Mouse (Mus musculus): ENCODE measurements around the gene Kirrel3. TPM values are rescaled to one million over a fixed set of nuclear protein-coding genes. Genes with fewer than 3 reads are reported as not detected.

Kirrel3 gene
- total and polyA plus RNA-seq, 2 experiments from 2014 or later, result 0.29 to 0.42 TPM

DNA sequence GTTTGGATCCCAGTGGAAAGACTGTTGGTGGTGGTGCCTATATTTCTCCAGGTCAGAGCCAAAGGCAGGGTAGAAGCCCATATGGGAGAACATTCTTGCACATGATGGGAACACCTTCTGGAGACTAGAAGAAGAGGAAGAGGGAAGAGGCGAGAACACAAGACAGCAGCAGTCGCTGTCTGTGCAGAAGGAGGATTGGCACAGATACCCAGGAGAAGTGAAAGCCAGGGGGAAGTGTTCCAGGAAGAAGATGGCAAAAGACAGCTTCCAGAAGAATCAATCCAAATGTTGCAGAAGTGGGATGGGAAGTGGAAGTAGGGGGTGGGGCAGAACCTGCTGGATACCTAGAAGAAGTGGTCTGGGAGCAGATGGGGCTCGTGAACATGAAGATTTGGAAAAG is 255.1 kb downstream of the Kirrel3 start:
- TF ChIP-seq EP300 (IDR thresholded peaks at IDR 0.05; ENCODE audit: low read depth) (no peak), CTCF (IDR thresholded peaks at IDR 0.05; ENCODE audit: low read depth) (no peak)
- no peak for DNase-seq (ENCODE audit: low spot score)
- 78% methylated on average over 3 of the region's 3 CpGs for WGBS

DNA sequence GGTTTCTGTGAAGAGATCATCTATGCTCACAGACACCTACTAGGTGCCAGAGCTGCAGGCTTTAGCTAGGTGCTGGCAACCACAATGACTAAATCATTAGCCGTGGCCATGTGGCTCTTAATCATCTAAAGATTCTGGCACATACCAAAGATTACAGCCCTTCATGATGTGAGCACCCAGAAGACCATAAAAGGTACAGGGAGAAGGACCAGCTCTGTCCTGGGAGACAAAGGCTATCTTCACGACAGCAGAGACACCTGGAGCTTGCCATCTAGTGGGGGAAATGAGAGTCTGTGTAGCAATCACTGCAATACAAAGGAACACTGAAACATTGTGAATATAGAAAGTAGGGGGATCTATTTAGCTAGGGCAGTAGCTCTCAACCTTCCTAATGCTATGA is 262.3 kb downstream of the Kirrel3 start:
- Histone ChIP-seq H3K27me3 (ENCODE audit: control insufficient read depth, insufficient read depth, low read length) (no peaks in the 10 kb centered on the region), H3K4me1 (ENCODE audit: control insufficient read depth, insufficient read depth) (peaks cover 15% of the 10 kb centered on the region), H3K9ac (replicated peaks; ENCODE audit: low read depth, low read length) (no peak overlapping the region), H3K27ac (ENCODE audit: low read depth) (no peak overlapping the region), H3K9me3 (replicated peaks; ENCODE audit: control insufficient read depth, low read length) (no peaks in the 10 kb centered on the region), H3K4me3 (ENCODE audit: low read depth, low read length) (no peak overlapping the region), H3K36me3 (replicated peaks; ENCODE audit: control insufficient read depth, insufficient read depth, low read length) (no peaks in the 10 kb centered on the region), H3K4me2 (ENCODE audit: low read depth, low read length) (no peak overlapping the region)
- ATAC-seq (ENCODE audit: insufficient read depth, low read depth) (no peak), DNase-seq (ENCODE audit: low spot score) (peak; percentile 9)
- peak; percentile 57 for TF ChIP-seq CTCF (IDR thresholded peaks at IDR 0.05; ENCODE audit: low read depth)
- no peak for TF ChIP-seq EP300 (IDR thresholded peaks at IDR 0.05; ENCODE audit: low read depth)
- WGBS, result 12% methylated on average over 2 of the region's 2 CpGs

More for the DNA sequence above, 255.1 kb downstream of the Kirrel3 start:
- ATAC-seq (ENCODE audit: insufficient read depth, low read depth), result no peak
- no peaks in the 10 kb centered on the region for H3K4me1 ChIP-seq (ENCODE audit: control insufficient read depth, insufficient read depth)
- H3K9ac ChIP-seq (replicated peaks; ENCODE audit: low read depth, low read length), result no peak overlapping the region
- H3K36me3 ChIP-seq (replicated peaks; ENCODE audit: control insufficient read depth, insufficient read depth, low read length), result no peaks in the 10 kb centered on the region
- no peaks in the 10 kb centered on the region for H3K9me3 ChIP-seq (replicated peaks; ENCODE audit: control insufficient read depth, low read length)
- H3K4me2 ChIP-seq (ENCODE audit: low read depth, low read length), result no peak overlapping the region
- no peaks in the 10 kb centered on the region for H3K27me3 ChIP-seq (ENCODE audit: control insufficient read depth, insufficient read depth, low read length)
- no peak overlapping the region for H3K27ac ChIP-seq (ENCODE audit: low read depth)
- H3K4me3 ChIP-seq (ENCODE audit: low read depth, low read length), result no peak overlapping the region

DNA sequence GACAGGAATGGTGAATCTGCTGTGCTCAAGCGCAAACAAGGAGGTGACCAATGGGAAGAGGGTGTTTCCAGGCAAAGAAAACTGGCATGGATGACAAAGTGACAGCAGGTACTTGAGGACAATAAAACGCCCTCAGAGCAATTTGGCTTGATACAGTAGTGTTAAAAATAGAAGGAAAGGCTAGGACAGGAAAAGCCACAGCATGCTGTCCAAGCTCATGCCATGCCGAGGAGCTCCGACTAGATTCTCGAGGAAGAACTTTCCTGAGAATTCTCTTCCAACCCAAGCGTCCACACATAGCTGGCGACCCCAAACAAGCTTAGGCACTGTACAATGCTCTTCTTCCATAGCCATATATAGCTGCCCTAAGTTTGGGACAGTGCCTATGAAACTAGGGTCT is 263.5 kb downstream of the Kirrel3 start:
- 29% methylated on average over 7 of the region's 7 CpGs for WGBS
- H3K9ac ChIP-seq (replicated peaks; ENCODE audit: low read depth, low read length), result no peak overlapping the region
- no peaks in the 10 kb centered on the region for H3K36me3 ChIP-seq (replicated peaks; ENCODE audit: control insufficient read depth, insufficient read depth, low read length)
- DNase-seq (ENCODE audit: low spot score), result peak; percentile 62
- H3K4me1 ChIP-seq (ENCODE audit: control insufficient read depth, insufficient read depth), result peaks cover 15% of the 10 kb centered on the region
- peak; percentile 76 for ATAC-seq (ENCODE audit: insufficient read depth, low read depth)
- H3K4me3 ChIP-seq (ENCODE audit: low read depth, low read length), result no peak overlapping the region
- peak overlapping the region; percentile 49 for H3K27ac ChIP-seq (ENCODE audit: low read depth)
- TF ChIP-seq EP300 (IDR thresholded peaks at IDR 0.05; ENCODE audit: low read depth) (no peak), CTCF (IDR thresholded peaks at IDR 0.05; ENCODE audit: low read depth) (no peak)
- H3K9me3 ChIP-seq (replicated peaks; ENCODE audit: control insufficient read depth, low read length), result no peaks in the 10 kb centered on the region
- no peak overlapping the region for H3K4me2 ChIP-seq (ENCODE audit: low read depth, low read length)
- H3K27me3 ChIP-seq (ENCODE audit: control insufficient read depth, insufficient read depth, low read length), result no peaks in the 10 kb centered on the region

DNA sequence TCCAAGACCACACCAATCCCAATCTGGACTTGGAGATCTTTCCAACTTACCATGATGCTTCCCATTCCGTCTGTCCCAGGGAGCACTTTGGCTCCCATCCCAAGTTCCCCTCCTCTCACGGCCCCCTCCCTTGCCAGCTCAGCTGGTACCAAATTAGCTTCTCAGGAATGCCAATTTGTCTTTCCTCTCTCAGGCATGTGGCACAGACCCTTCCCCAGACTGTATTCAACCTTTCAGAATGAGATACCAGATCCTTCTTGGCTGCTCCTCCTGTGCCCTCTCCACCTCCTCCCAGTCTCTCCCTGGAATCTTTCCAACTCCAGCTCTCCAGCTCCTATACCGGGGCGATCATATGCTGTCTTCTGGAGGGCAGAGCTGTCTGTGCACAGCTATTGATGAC is 264.2 kb downstream of the Kirrel3 start:
- Histone ChIP-seq H3K36me3 (replicated peaks; ENCODE audit: control insufficient read depth, insufficient read depth, low read length) (no peaks in the 10 kb centered on the region), H3K4me2 (ENCODE audit: low read depth, low read length) (no peak overlapping the region), H3K27me3 (ENCODE audit: control insufficient read depth, insufficient read depth, low read length) (no peaks in the 10 kb centered on the region), H3K4me1 (ENCODE audit: control insufficient read depth, insufficient read depth) (peaks cover 15% of the 10 kb centered on the region), H3K9ac (replicated peaks; ENCODE audit: low read depth, low read length) (no peak overlapping the region), H3K4me3 (ENCODE audit: low read depth, low read length) (no peak overlapping the region), H3K27ac (ENCODE audit: low read depth) (peak overlapping the region; percentile 49; the same call in 1 of the 2 replicates), H3K9me3 (replicated peaks; ENCODE audit: control insufficient read depth, low read length) (no peaks in the 10 kb centered on the region)
- TF ChIP-seq CTCF (IDR thresholded peaks at IDR 0.05; ENCODE audit: low read depth), result no peak
- no peak for TF ChIP-seq EP300 (IDR thresholded peaks at IDR 0.05; ENCODE audit: low read depth)
- DNase-seq (ENCODE audit: low spot score) (peak; percentile 10), ATAC-seq (ENCODE audit: insufficient read depth, low read depth) (no peak)
- 29% methylated on average over 4 of the region's 4 CpGs for WGBS

DNA sequence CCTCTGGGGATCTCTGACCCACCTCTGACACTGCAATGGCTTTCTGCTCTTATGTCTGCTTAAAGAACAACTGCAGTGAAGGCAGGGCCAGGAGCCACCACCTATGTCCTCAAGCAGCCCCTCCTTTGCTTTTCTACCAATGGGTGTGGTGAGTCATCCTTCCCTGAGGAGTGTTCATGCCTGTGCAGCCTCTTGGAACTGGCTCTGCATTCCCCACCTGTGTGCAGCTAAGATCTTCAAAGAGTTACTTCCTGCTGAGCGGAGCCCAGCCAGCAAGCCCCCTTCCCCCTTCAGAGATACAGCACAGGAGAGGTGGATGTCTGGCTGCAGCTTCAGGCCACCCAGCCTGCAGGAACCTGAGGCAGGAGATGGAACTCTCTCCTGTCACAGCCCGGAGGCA is 265.2 kb downstream of the Kirrel3 start:
- TF ChIP-seq CTCF (IDR thresholded peaks at IDR 0.05; ENCODE audit: low read depth) (no peak), EP300 (IDR thresholded peaks at IDR 0.05; ENCODE audit: low read depth) (no peak)
- no peak for DNase-seq (ENCODE audit: low spot score)
- Histone ChIP-seq H3K36me3 (replicated peaks; ENCODE audit: control insufficient read depth, insufficient read depth, low read length) (no peaks in the 10 kb centered on the region), H3K4me3 (ENCODE audit: low read depth, low read length) (no peak overlapping the region), H3K4me1 (ENCODE audit: control insufficient read depth, insufficient read depth) (peaks cover 15% of the 10 kb centered on the region), H3K27me3 (ENCODE audit: control insufficient read depth, insufficient read depth, low read length) (no peaks in the 10 kb centered on the region), H3K9ac (replicated peaks; ENCODE audit: low read depth, low read length) (no peak overlapping the region), H3K4me2 (ENCODE audit: low read depth, low read length) (no peak overlapping the region), H3K9me3 (replicated peaks; ENCODE audit: control insufficient read depth, low read length) (no peaks in the 10 kb centered on the region), H3K27ac (ENCODE audit: low read depth) (no peak overlapping the region)
- ATAC-seq (ENCODE audit: insufficient read depth, low read depth), result no peak
- 44% methylated on average over 2 of the region's 2 CpGs for WGBS

DNA sequence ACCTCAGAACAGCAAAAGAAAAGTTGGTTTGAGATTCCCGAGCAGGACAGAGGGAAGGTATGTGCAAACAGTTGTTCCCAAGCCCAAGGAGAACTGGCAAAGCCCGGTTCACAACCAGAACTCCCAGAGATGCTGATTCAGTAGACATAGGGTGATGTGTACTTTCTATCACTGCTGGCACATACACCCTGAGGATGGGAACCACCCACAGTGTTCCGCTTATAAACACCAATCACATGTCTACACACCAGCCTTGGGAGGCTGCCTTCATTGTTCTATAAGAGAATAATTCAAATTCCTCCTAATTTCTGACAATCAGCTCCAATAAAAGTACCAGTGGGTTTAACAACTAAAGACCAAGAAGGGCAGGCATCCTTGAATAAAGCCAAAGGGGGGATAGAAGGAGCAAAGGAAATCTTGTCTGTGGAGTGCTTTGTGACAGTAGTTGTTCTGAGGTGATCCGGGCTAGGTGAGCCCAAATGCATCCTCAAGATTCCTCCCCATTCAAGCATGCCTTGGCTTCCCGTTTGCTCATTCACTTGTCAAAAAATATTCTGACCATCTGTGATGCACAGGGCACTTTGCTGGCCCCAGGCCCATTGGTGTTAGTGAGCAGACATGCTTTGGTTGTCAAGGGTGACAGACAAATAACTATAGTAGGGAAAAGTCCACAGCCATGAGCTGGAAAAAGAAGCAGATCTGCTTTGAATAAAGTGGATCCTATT is 266.5 kb downstream of the Kirrel3 start:
- Histone ChIP-seq H3K36me3 (replicated peaks; ENCODE audit: control insufficient read depth, insufficient read depth, low read length) (no peaks in the 10 kb centered on the region), H3K27me3 (ENCODE audit: control insufficient read depth, insufficient read depth, low read length) (no peaks in the 10 kb centered on the region), H3K9me3 (replicated peaks; ENCODE audit: control insufficient read depth, low read length) (no peaks in the 10 kb centered on the region), H3K4me1 (ENCODE audit: control insufficient read depth, insufficient read depth) (peaks cover 15% of the 10 kb centered on the region), H3K27ac (ENCODE audit: low read depth) (no peak overlapping the region), H3K4me3 (ENCODE audit: low read depth, low read length) (no peak overlapping the region), H3K9ac (replicated peaks; ENCODE audit: low read depth, low read length) (no peak overlapping the region), H3K4me2 (ENCODE audit: low read depth, low read length) (no peak overlapping the region)
- TF ChIP-seq CTCF (IDR thresholded peaks at IDR 0.05; ENCODE audit: low read depth) (no peak), EP300 (IDR thresholded peaks at IDR 0.05; ENCODE audit: low read depth) (no peak)
- ATAC-seq (ENCODE audit: insufficient read depth, low read depth) (no peak), DNase-seq (ENCODE audit: low spot score) (no peak)
- WGBS, result 76% methylated on average over 5 of the region's 5 CpGs
